Mouse (Mus musculus) intestine, embryonic 14.5 days (tissue): ENCODE results near the gene Bik. TPM values are rescaled to one million over a fixed set of nuclear protein-coding genes. Genes with fewer than 3 reads are reported as not detected.

Experiments used
- ATAC-seq: fragments of 200-750 bp; cut with Nextera tagmentation; replicated peaks from 2 replicates; pipeline ENCODE4 v1.8.0; 2017; ENCODE audit warnings: low read depth, moderate number of reproducible peaks, moderate TSS enrichment, moderate library complexity; ENCODE audit not compliant: low FRiP score, low TSS enrichment
- DNase-seq: peaks from one replicate; pipeline ENCODE4 v3.0.0-alpha.2; 2018; ENCODE audit warnings: low spot score
- H3K27ac ChIP-seq: fragments of 300-500 bp; sonication (generic); 2 replicates; pipeline ENCODE4 v1.5.1; 2014; ENCODE audit warnings: low read depth, mild to moderate bottlenecking, control low read depth
- H3K27me3 ChIP-seq: fragments of 300-500 bp; sonication (generic); replicated peaks from 2 replicates; pipeline ENCODE4 v1.6.1; 2014; ENCODE audit warnings: low read length, control low read depth; ENCODE audit not compliant: control insufficient read depth, insufficient read depth
- H3K36me3 ChIP-seq: fragments of 300-500 bp; sonication (generic); 2 replicates; pipeline ENCODE4 v1.6.1; 2014; ENCODE audit warnings: low read length, control low read depth; ENCODE audit not compliant: control insufficient read depth, insufficient read depth
- H3K4me1 ChIP-seq: fragments of 300-500 bp; sonication (generic); replicated peaks from 2 replicates; pipeline ENCODE4 v1.6.1; 2014; ENCODE audit warnings: low read length, control low read depth, mixed read lengths; ENCODE audit not compliant: control insufficient read depth, insufficient read depth
- H3K4me2 ChIP-seq: fragments of 300-500 bp; sonication (generic); 2 replicates; pipeline ENCODE4 v1.6.1; 2014; ENCODE audit warnings: low read length
- H3K4me3 ChIP-seq: fragments of 300-500 bp; sonication (generic); 2 replicates; pipeline ENCODE4 v1.5.1; 2014; ENCODE audit warnings: low read depth, low read length, control low read depth, mixed read lengths
- H3K9ac ChIP-seq: fragments of 300-500 bp; sonication (generic); 2 replicates; pipeline ENCODE4 v1.6.1; 2014; ENCODE audit warnings: mild to moderate bottlenecking, low read length
- H3K9me3 ChIP-seq: fragments of 300-500 bp; sonication (generic); 2 replicates; pipeline ENCODE4 v1.6.1; 2016; ENCODE audit warnings: low read length, control low read depth; ENCODE audit not compliant: control insufficient read depth
- WGBS: fragments of 180-500 bp; shearing (Covaris S2); extraction: QIAGEN DNeasy Blood & Tissue Kit; methylation state at CpG from one replicate; pipeline ENCODE4 v1.1.7; 2014; 5-methylcytosine and 5-hydroxymethylcytosine counted together
- polyA plus RNA-seq: library from polyadenylated mRNA; unstranded; fragments of >200 nt; fragmentation: Nextera tagmentation; extraction: Ambion mirVana; gene quantifications from 2 replicates; pipeline ENCODE4 v1.2.1, GENCODE M21; 2014

Bik gene
- polyA plus RNA-seq, 1 experiment from 2014 or later: 5.1 TPM

GRCm38 (mm10) chr15:83531961-83532469 lies 5.4 kb downstream of the Bik start:
- WGBS: 80% methylated on average over 5 of the region's 5 CpGs
- Histone ChIP-seq H3K27ac (no peak overlapping the region), H3K9me3 (no peaks in the 10 kb centered on the region), H3K4me1 (no peaks in the 10 kb centered on the region; the same call in 1 of the 2 replicates), H3K4me3 (no peak overlapping the region), H3K36me3 (no peaks in the 10 kb centered on the region), H3K4me2 (no peak overlapping the region), H3K27me3 (peaks cover 16% of the 10 kb centered on the region), H3K9ac (no peak overlapping the region)
- ATAC-seq (no peak), DNase-seq (no peak)

- Histone ChIP-seq H3K36me3 (no peaks in the 10 kb centered on the region), H3K27me3 (peaks cover 10% of the 10 kb centered on the region), H3K4me3 (no peak overlapping the region), H3K9ac (no peak overlapping the region), H3K27ac (no peak overlapping the region), H3K9me3 (no peaks in the 10 kb centered on the region), H3K4me1 (no peaks in the 10 kb centered on the region), H3K4me2 (no peak overlapping the region)
- no peak for DNase-seq
- ATAC-seq: no peak
- WGBS: 77% methylated on average over 7 of the region's 7 CpGs
Observed at GRCm38 (mm10) chr15:83532606-83533005, 5.9 kb downstream of the Bik start.

GRCm38 (mm10) chr15:83534960-83535889 lies 8.6 kb downstream of the Bik start:
- peak overlapping the region; percentile 57; the same call in 1 of the 2 replicates for H3K27ac ChIP-seq
- 63% methylated on average over 17 of the region's 17 CpGs for WGBS
- H3K27me3 ChIP-seq: no peaks in the 10 kb centered on the region
- no peak overlapping the region for H3K4me2 ChIP-seq
- no peaks in the 10 kb centered on the region for H3K36me3 ChIP-seq
- no peak overlapping the region for H3K9ac ChIP-seq
- peaks cover 4% of the 10 kb centered on the region; the same call in 1 of the 2 replicates for H3K4me1 ChIP-seq
- no peak overlapping the region for H3K4me3 ChIP-seq
- H3K9me3 ChIP-seq: no peaks in the 10 kb centered on the region
- peak; percentile 69 for ATAC-seq
- peak; percentile 60 for DNase-seq

- H3K27me3 ChIP-seq: no peaks in the 10 kb centered on the region
- H3K4me3 ChIP-seq: no peak overlapping the region
- DNase-seq: no peak
- no peaks in the 10 kb centered on the region for H3K9me3 ChIP-seq
- H3K4me1 ChIP-seq: peaks cover 4% of the 10 kb centered on the region; the same call in 1 of the 2 replicates
- H3K27ac ChIP-seq: no peak overlapping the region
- 80% methylated on average over 6 of the region's 6 CpGs for WGBS
- no peak overlapping the region for H3K9ac ChIP-seq
- ATAC-seq: no peak
- no peak overlapping the region for H3K4me2 ChIP-seq
- no peaks in the 10 kb centered on the region for H3K36me3 ChIP-seq
Observed at GRCm38 (mm10) chr15:83535890-83536231, 9.2 kb downstream of the Bik start.

- ATAC-seq (no peak), DNase-seq (no peak)
- Histone ChIP-seq H3K36me3 (no peaks in the 10 kb centered on the region), H3K4me3 (no peak overlapping the region), H3K4me1 (peaks cover 4% of the 10 kb centered on the region; the same call in 1 of the 2 replicates), H3K27ac (no peak overlapping the region), H3K4me2 (no peak overlapping the region), H3K9ac (no peak overlapping the region), H3K27me3 (no peaks in the 10 kb centered on the region), H3K9me3 (no peaks in the 10 kb centered on the region)
- 93% methylated on average over 2 of the region's 2 CpGs for WGBS
Observed at GRCm38 (mm10) chr15:83538855-83539254, 12.2 kb downstream of the Bik start.

- 52% methylated on average over 4 of the region's 4 CpGs for WGBS
- H3K4me1 ChIP-seq: peaks cover 4% of the 10 kb centered on the region; the same call in 1 of the 2 replicates
- no peak overlapping the region for H3K4me2 ChIP-seq
- H3K27me3 ChIP-seq: no peaks in the 10 kb centered on the region
- H3K9me3 ChIP-seq: no peaks in the 10 kb centered on the region
- H3K36me3 ChIP-seq: 0 out of 2 replicates have a peak, but pooled peaks cover under 1% of the 10 kb centered on the region
- H3K4me3 ChIP-seq: no peak overlapping the region
- ATAC-seq: no peak
- no peak for DNase-seq
- H3K9ac ChIP-seq: no peak overlapping the region
- H3K27ac ChIP-seq: no peak overlapping the region
Observed at GRCm38 (mm10) chr15:83539905-83540304, 13.2 kb downstream of the Bik start.

GRCm38 (mm10) chr15:83541647-83542287 lies 15.1 kb downstream of the Bik start:
- Histone ChIP-seq H3K9ac (no peak overlapping the region), H3K27ac (no peak overlapping the region), H3K4me2 (no peak overlapping the region), H3K4me1 (peaks cover 4% of the 10 kb centered on the region; the same call in 1 of the 2 replicates), H3K27me3 (no peaks in the 10 kb centered on the region), H3K4me3 (no peak overlapping the region), H3K36me3 (peaks cover 19% of the 10 kb centered on the region), H3K9me3 (no peaks in the 10 kb centered on the region)
- ATAC-seq: no peak
- 74% methylated on average over 9 of the region's 9 CpGs for whole genome bisulfite sequencing
- no peak for DNase-seq

GRCm38 (mm10) chr15:83546029-83546428 lies 19.4 kb downstream of the Bik start:
- Histone ChIP-seq H3K4me2 (no peak overlapping the region), H3K9ac (no peak overlapping the region), H3K4me1 (no peaks in the 10 kb centered on the region), H3K9me3 (no peaks in the 10 kb centered on the region), H3K36me3 (peaks cover 62% of the 10 kb centered on the region), H3K4me3 (no peak overlapping the region), H3K27ac (no peak overlapping the region), H3K27me3 (no peaks in the 10 kb centered on the region)
- WGBS: 84% methylated on average over 7 of the region's 7 CpGs
- DNase-seq (no peak), ATAC-seq (no peak)
